In genomic region chr5:3750536-3750935, GRCm38 (mm10) we compare ENCODE assay signal across 7 mouse cellular contexts. TPM values are rescaled to one million over a fixed set of nuclear protein-coding genes. Genes with fewer than 3 reads are reported as not detected.
DNase-seq lines count a peak whose midpoint lies in the region; ATAC-seq and TF ChIP-seq lines count a peak whose summit lies in the region.
"Not testable (repeated sequence)": the region's sequence is repeated elsewhere in the genome, so short reads cannot be mapped to it uniquely, and the experiment has no call there.

No protein-coding gene starts in this region.

- H3K27ac ChIP-seq in heart, embryonic 13.5 days (replicated peaks), result 0 out of 2 replicates have a peak overlapping the region, but pooled peaks have one; percentile 24
- H3K27ac ChIP-seq in heart, postnatal 0 days (ENCODE audit: low read depth); kidney, adult 2 months (ENCODE audit: insufficient read depth, low read depth, low read length): not testable (repeated sequence)

- not testable (repeated sequence) for H3K4me2 ChIP-seq in heart, embryonic 13.5 days; heart, postnatal 0 days (ENCODE audit: low read depth, low read length)

- TF ChIP-seq POLR2A in kidney, adult 2 months (IDR thresholded peaks at IDR 0.05; ENCODE audit: low read depth, low read length), result not testable (repeated sequence)

- H3K4me1 ChIP-seq in heart, embryonic 13.5 days; heart, postnatal 0 days (ENCODE audit: control insufficient read depth, insufficient read depth); kidney, adult 2 months (ENCODE audit: control insufficient read depth, insufficient read depth, low read length): not testable (repeated sequence)

- DNase-seq in adipocyte (ENCODE audit: low spot score), result peak; percentile 57
- DNase-seq in heart, adult 11 months, result peak; percentile 71
- peak; percentile 16 for DNase-seq in heart, postnatal 0 days (ENCODE audit: low spot score)
- peak; percentile 22 for DNase-seq in kidney, adult 2 months
- peak; percentile 21 for DNase-seq in lung, postnatal 10 days
- DNase-seq in testis, postnatal 14 days (ENCODE audit: low spot score), result peak; percentile 16

- peaks cover 39% of the 10 kb centered on the region for H3K36me3 ChIP-seq in heart, embryonic 13.5 days
- peaks cover 16% of the 10 kb centered on the region for H3K36me3 ChIP-seq in heart, postnatal 0 days (replicated peaks; ENCODE audit: control insufficient read depth, insufficient read depth, low read length)
- H3K36me3 ChIP-seq in kidney, adult 2 months (ENCODE audit: control insufficient read depth, insufficient read depth, low read length), result not testable (repeated sequence)

- H3K9me3 ChIP-seq in heart, embryonic 13.5 days; heart, postnatal 0 days (replicated peaks; ENCODE audit: control insufficient read depth, low read length): not testable (repeated sequence)

- ATAC-seq in heart, embryonic 13.5 days (ENCODE audit: extremely low read depth, insufficient number of reproducible peaks, low FRiP score, low TSS enrichment), result not testable (repeated sequence)
- ATAC-seq in heart, postnatal 0 days (ENCODE audit: insufficient read depth, low read depth), result peak; percentile 36; the same call in 1 of the 2 replicates

- not testable (repeated sequence) for TF ChIP-seq CTCF in heart, postnatal 0 days (IDR thresholded peaks at IDR 0.05; ENCODE audit: low read depth); kidney, adult 2 months (conservative IDR thresholded peaks at IDR 0.05; ENCODE audit: insufficient read depth, insufficient read length, low read depth, low read length)

- TF ChIP-seq EP300 in heart, postnatal 0 days (IDR thresholded peaks at IDR 0.05; ENCODE audit: low read depth), result not testable (repeated sequence)

- not testable (repeated sequence) for H3K27me3 ChIP-seq in heart, embryonic 13.5 days (replicated peaks); heart, postnatal 0 days (ENCODE audit: control insufficient read depth, insufficient read depth, low read length); kidney, adult 2 months (replicated peaks; ENCODE audit: control insufficient read depth, insufficient read depth, low read length)

- not testable (repeated sequence) for H3K4me3 ChIP-seq in heart, embryonic 13.5 days; heart, postnatal 0 days (ENCODE audit: low read depth, low read length); kidney, adult 2 months (ENCODE audit: insufficient read depth, low read depth, low read length)

- not testable (repeated sequence) for H3K9ac ChIP-seq in heart, embryonic 13.5 days; heart, postnatal 0 days (replicated peaks; ENCODE audit: low read depth, low read length)

RNA-seq across cellular contexts. Expression of gene Ankib1, which starts 52.2 kb away (rescaled TPM):
- polyA plus RNA-seq in heart, embryonic 13.5 days (2015; fragmentation: Nextera tagmentation; extraction: Ambion mirVana), result 6.0 and 6.1 TPM in 2 replicates
- 10.2 and 13.3 TPM in 2 replicates for total RNA-seq in heart, postnatal 0 days (2014; rRNA removed; ENCODE audit: low replicate concordance)
- 3.5 and 3.7 TPM in 2 replicates for polyA plus RNA-seq in heart, postnatal 0 days (2015; fragmentation: Nextera tagmentation; extraction: Ambion mirVana)
- polyA plus RNA-seq in kidney, adult 2 months (2012; rRNA removed), result 21.9 and 22.3 TPM in 2 replicates

RNA-seq across cellular contexts. Expression of gene Krit1, which starts 52.4 kb away (rescaled TPM):
- 33.2 and 35.9 TPM in 2 replicates for polyA plus RNA-seq in heart, embryonic 13.5 days (2015; fragmentation: Nextera tagmentation; extraction: Ambion mirVana)
- 23.8 and 39.6 TPM in 2 replicates for total RNA-seq in heart, postnatal 0 days (2014; rRNA removed; ENCODE audit: low replicate concordance)
- 29.5 and 30.0 TPM in 2 replicates for polyA plus RNA-seq in heart, postnatal 0 days (2015; fragmentation: Nextera tagmentation; extraction: Ambion mirVana)
- polyA plus RNA-seq in kidney, adult 2 months (2012; rRNA removed), result 6.9 and 8.3 TPM in 2 replicates

Comparison
In these comparisons a context has a peak if more than half of its experiments do, and no peak if none do; other contexts are left out.
1. DNase-seq: peak in every context shown above with its lines; median percentile 71 in heart, adult 11 months; 57 in adipocyte; 22 in kidney, adult 2 months; 21 in lung, postnatal 10 days; 16 in heart, postnatal 0 days; 16 in testis, postnatal 14 days.